Mouse (Mus musculus) limb, embryonic 15.5 days (tissue): ENCODE measurements around the gene Pros1. TPM values are rescaled to one million over a fixed set of nuclear protein-coding genes. Genes with fewer than 3 reads are reported as not detected.

Source experiments
- ATAC-seq: fragments of 200-750 bp; cut with Nextera tagmentation; 2 replicates; pipeline ENCODE4 v1.8.0; 2017; ENCODE audit warnings: low read depth, moderate TSS enrichment; ENCODE audit not compliant: insufficient number of reproducible peaks, low FRiP score, low TSS enrichment
- H3K27ac ChIP-seq: fragments of 300-500 bp; sonication (generic); 2 replicates; pipeline ENCODE4 v1.5.1; 2015; ENCODE audit warnings: moderate library complexity, mild to moderate bottlenecking, inconsistent platforms
- H3K27me3 ChIP-seq: fragments of 300-500 bp; sonication (generic); 2 replicates; pipeline ENCODE4 v1.6.1; 2015; ENCODE audit warnings: inconsistent platforms
- H3K36me3 ChIP-seq: fragments of 300-500 bp; sonication (generic); 2 replicates; pipeline ENCODE4 v1.6.1; 2015; ENCODE audit warnings: inconsistent platforms
- H3K4me1 ChIP-seq: fragments of 300-500 bp; sonication (generic); 2 replicates; pipeline ENCODE4 v1.6.1; 2015; ENCODE audit warnings: inconsistent platforms
- H3K4me2 ChIP-seq: fragments of 300-500 bp; sonication (generic); 2 replicates; pipeline ENCODE4 v1.6.1; 2015; ENCODE audit warnings: mild to moderate bottlenecking, inconsistent platforms
- H3K4me3 ChIP-seq: fragments of 300-500 bp; sonication (generic); 2 replicates; pipeline ENCODE4 v1.5.1; 2015; ENCODE audit warnings: mild to moderate bottlenecking, inconsistent platforms
- H3K9ac ChIP-seq: fragments of 300-500 bp; sonication (generic); 2 replicates; pipeline ENCODE4 v1.6.1; 2015; ENCODE audit warnings: inconsistent platforms
- H3K9me3 ChIP-seq: fragments of 300-500 bp; sonication (generic); 2 replicates; pipeline ENCODE4 v1.6.1; 2016; ENCODE audit warnings: inconsistent platforms
- WGBS: fragments of 180-500 bp; shearing (Covaris S2); methylation state at CpG from one replicate; pipeline ENCODE4 v1.1.7; 2015; 5-methylcytosine and 5-hydroxymethylcytosine counted together
- polyA plus RNA-seq: library from polyadenylated mRNA; unstranded; fragments of >200 nt; fragmentation: Nextera tagmentation; extraction: Ambion mirVana; gene quantifications from 2 replicates; pipeline ENCODE4 v1.2.1, GENCODE M21; 2015

Gene Pros1
- 52.9 and 58.4 TPM in 2 replicates for polyA plus RNA-seq

DNA sequence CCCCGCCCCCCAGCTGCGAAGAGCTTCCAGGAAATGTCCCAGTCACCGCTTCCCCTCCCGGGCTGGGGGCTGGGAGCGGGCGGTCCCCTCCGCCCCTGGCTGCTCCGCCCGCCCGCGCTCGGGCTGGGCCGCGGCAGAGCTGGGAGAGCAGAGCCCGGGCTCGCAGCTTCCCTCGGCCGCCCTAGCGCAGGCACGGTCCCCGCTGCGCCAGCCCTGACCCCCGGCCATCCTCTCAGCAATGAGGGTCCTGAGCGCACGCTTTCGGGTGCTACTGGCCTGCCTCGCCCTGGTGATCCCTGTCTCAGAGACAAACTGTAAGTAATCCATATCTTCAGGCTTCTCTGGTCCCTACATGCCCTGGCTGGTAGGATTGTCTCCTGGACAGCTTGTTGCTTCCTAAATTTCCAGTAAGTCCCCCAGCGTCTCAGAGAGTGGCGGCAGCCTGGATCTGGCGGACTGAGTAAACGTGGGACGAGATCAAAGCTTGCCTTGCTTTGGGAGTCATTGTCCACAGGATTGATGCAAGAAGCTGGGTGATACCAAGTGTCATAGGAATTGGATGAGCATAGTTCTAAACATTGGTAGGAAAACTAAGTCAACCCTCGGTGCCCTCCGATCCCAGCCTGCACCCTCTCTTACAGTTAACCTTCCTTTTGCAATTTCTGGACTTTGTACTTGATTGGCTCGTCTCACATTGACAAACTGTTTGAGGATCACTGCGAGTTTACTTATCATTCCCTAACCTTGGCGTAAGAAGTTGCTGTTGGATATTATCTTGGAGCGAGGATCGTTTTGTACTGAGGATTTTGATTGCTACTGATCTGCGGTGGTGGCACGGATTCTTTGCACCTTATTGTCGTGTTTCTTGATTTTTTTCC lies at the start of gene Pros1:
Gene Pros1, plus strand, starts transcription at position 117 of the 878 bp plus-strand sequence.
- no peaks in the 10 kb centered on the region for H3K36me3 ChIP-seq
- no peaks in the 10 kb centered on the region for H3K9me3 ChIP-seq
- H3K27ac ChIP-seq, result peak within 1 kb of the TSS; percentile 79
- no peaks in the 10 kb centered on the region for H3K27me3 ChIP-seq
- peak; percentile 86 for ATAC-seq
- H3K4me2 ChIP-seq, result peak within 1 kb of the TSS; percentile 65
- H3K4me3 ChIP-seq, result peak within 1 kb of the TSS; percentile 60
- 4% methylated on average over 33 of the region's 42 CpGs for WGBS
- H3K9ac ChIP-seq, result peak within 1 kb of the TSS; percentile 57
- no peaks in the 10 kb centered on the region; the same call in 1 of the 2 replicates for H3K4me1 ChIP-seq

GRCm38 (mm10) chr16:62804621-62805020 lies 49.5 kb upstream of the Pros1 start:
- Histone ChIP-seq H3K9me3 (no peaks in the 10 kb centered on the region), H3K9ac (no peak overlapping the region), H3K4me3 (no peak overlapping the region), H3K27me3 (no peaks in the 10 kb centered on the region), H3K27ac (no peak overlapping the region), H3K36me3 (peaks cover 14% of the 10 kb centered on the region), H3K4me1 (0 out of 2 replicates have a peak, but pooled peaks cover 6% of the 10 kb centered on the region), H3K4me2 (no peak overlapping the region)
- ATAC-seq, result no peak
- WGBS, result 92% methylated on average over 3 of the region's 3 CpGs

- Histone ChIP-seq H3K4me3 (no peak overlapping the region), H3K27me3 (no peaks in the 10 kb centered on the region), H3K9ac (no peak overlapping the region), H3K4me1 (0 out of 2 replicates have a peak, but pooled peaks cover 6% of the 10 kb centered on the region), H3K4me2 (no peak overlapping the region), H3K9me3 (no peaks in the 10 kb centered on the region), H3K36me3 (peaks cover 6% of the 10 kb centered on the region; the same call in 1 of the 2 replicates), H3K27ac (peak overlapping the region; percentile 48)
- WGBS, result 39% methylated on average over 8 of the region's 8 CpGs
- ATAC-seq, result no peak
Observed at GRCm38 (mm10) chr16:62807249-62807979, 46.7 kb upstream of the Pros1 start.

- no peak overlapping the region for H3K9ac ChIP-seq
- 0 out of 2 replicates have a peak, but pooled peaks cover 6% of the 10 kb centered on the region for H3K4me1 ChIP-seq
- H3K27me3 ChIP-seq, result no peaks in the 10 kb centered on the region
- H3K4me2 ChIP-seq, result no peak overlapping the region
- H3K36me3 ChIP-seq, result no peaks in the 10 kb centered on the region
- 68% methylated on average over 4 of the region's 4 CpGs for WGBS
- H3K27ac ChIP-seq, result no peak overlapping the region
- no peak overlapping the region for H3K4me3 ChIP-seq
- no peak for ATAC-seq
- H3K9me3 ChIP-seq, result no peaks in the 10 kb centered on the region
Observed at GRCm38 (mm10) chr16:62810855-62811254, 43.3 kb upstream of the Pros1 start.

DNA sequence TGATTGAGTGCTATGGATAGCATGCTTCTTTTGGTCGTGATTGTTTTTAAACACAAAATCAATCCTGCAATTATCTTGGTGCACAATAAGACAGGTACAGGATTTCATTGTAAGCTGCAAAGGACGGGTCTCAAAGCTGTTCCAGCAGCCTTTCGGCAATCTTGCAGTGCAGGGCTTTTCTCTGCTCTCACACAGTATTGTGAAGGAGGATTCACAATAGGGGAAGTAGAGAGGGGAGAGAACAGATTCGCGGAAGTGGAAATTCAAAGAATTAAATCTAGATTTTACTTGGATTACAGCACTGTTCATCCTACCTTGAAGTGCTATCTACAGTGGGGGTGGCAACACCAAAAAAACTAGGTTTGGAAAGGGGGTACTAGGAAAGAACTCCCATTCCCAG lies 40.3 kb upstream of the Pros1 start:
- Histone ChIP-seq H3K4me2 (no peak overlapping the region), H3K36me3 (no peaks in the 10 kb centered on the region), H3K9me3 (no peaks in the 10 kb centered on the region), H3K27ac (no peak overlapping the region), H3K9ac (no peak overlapping the region), H3K4me3 (no peak overlapping the region), H3K4me1 (no peaks in the 10 kb centered on the region), H3K27me3 (no peaks in the 10 kb centered on the region)
- ATAC-seq, result no peak
- WGBS, result 80% methylated on average over 5 of the region's 5 CpGs

- no peak within 1 kb of the TSS for H3K27ac ChIP-seq
- no peaks in the 10 kb centered on the region for H3K27me3 ChIP-seq
- WGBS, result 55% methylated on average over 5 of the region's 5 CpGs
- no peaks in the 10 kb centered on the region for H3K9me3 ChIP-seq
- H3K4me2 ChIP-seq, result no peak within 1 kb of the TSS
- no peak within 1 kb of the TSS for H3K4me3 ChIP-seq
- ATAC-seq, result no peak
- no peaks in the 10 kb centered on the region for H3K36me3 ChIP-seq
- no peak within 1 kb of the TSS for H3K9ac ChIP-seq
- H3K4me1 ChIP-seq, result no peaks in the 10 kb centered on the region
Observed at GRCm38 (mm10) chr16:62814491-62814890, 39.6 kb upstream of the Pros1 start, which contains the start of gene Stx19. Gene Stx19, plus strand, starts transcription at chr16:62814676.

GRCm38 (mm10) chr16:62822472-62822871 lies 31.6 kb upstream of the Pros1 start:
- no peak overlapping the region for H3K27ac ChIP-seq
- no peak overlapping the region for H3K4me2 ChIP-seq
- H3K4me1 ChIP-seq, result no peaks in the 10 kb centered on the region
- no peak for ATAC-seq
- H3K27me3 ChIP-seq, result no peaks in the 10 kb centered on the region
- WGBS, result 91% methylated on average over 6 of the region's 6 CpGs
- no peaks in the 10 kb centered on the region for H3K9me3 ChIP-seq
- H3K9ac ChIP-seq, result no peak overlapping the region
- H3K4me3 ChIP-seq, result no peak overlapping the region
- 0 out of 2 replicates have a peak, but pooled peaks cover 3% of the 10 kb centered on the region for H3K36me3 ChIP-seq

DNA sequence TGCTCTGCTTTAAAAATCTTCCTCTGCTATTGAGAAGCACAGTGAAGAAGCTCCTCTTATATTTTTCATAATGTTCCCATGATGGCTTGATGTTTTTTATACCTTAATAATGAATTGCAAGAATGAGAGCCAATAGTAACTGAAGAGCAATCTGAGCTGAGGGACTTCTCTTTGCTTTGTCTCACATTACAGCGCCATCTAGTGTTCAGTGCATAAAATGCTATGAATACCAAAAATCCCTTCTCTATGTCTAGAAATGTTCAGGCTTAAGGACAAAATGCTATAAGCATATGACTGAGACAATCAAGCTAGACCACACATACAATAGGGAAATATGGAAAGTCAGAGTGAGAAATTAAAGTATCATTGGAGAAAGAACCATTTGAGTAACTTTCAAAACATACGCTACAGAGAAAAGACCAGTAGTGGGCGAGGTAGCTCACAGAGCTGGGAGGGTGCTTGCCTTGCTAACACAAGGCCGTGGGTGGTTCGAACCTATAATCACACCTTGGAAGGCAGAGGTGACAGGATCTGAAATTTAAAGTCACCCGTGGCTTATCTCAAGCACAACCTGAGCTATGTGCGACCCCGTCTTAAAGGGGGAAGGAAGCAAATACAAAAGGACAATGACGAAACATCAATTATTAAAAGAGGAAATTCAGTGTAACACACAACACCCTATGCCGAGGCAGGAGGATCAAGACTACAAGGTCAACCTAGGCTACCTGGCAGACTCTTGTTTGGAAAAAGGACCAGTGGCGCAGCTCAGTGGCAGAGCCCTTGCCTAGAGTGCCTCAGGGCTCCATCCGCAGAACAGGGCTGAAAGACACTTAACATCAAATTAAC lies 27.7 kb upstream of the Pros1 start:
- Histone ChIP-seq H3K27ac (no peak overlapping the region), H3K9ac (no peak overlapping the region), H3K4me3 (no peak overlapping the region), H3K27me3 (no peaks in the 10 kb centered on the region), H3K4me2 (no peak overlapping the region), H3K9me3 (no peaks in the 10 kb centered on the region), H3K36me3 (0 out of 2 replicates have a peak, but pooled peaks cover 3% of the 10 kb centered on the region), H3K4me1 (no peaks in the 10 kb centered on the region)
- 64% methylated on average over 12 of the region's 12 CpGs for WGBS
- no peak for ATAC-seq

GRCm38 (mm10) chr16:62832027-62832426 lies 22.1 kb upstream of the Pros1 start:
- ATAC-seq, result no peak
- Histone ChIP-seq H3K4me1 (no peaks in the 10 kb centered on the region), H3K9me3 (no peaks in the 10 kb centered on the region), H3K27ac (no peak overlapping the region), H3K4me2 (no peak overlapping the region), H3K9ac (no peak overlapping the region), H3K27me3 (no peaks in the 10 kb centered on the region), H3K36me3 (no peaks in the 10 kb centered on the region), H3K4me3 (no peak overlapping the region)
- 49% methylated on average over 2 of the region's 2 CpGs for WGBS

GRCm38 (mm10) chr16:62832481-62832880 lies 21.6 kb upstream of the Pros1 start:
- no peak for ATAC-seq
- H3K27ac ChIP-seq, result no peak overlapping the region
- WGBS, result 16% methylated on average over 4 of the region's 4 CpGs
- no peaks in the 10 kb centered on the region for H3K4me1 ChIP-seq
- H3K36me3 ChIP-seq, result no peaks in the 10 kb centered on the region
- no peak overlapping the region for H3K4me3 ChIP-seq
- H3K4me2 ChIP-seq, result no peak overlapping the region
- no peak overlapping the region for H3K9ac ChIP-seq
- no peaks in the 10 kb centered on the region for H3K27me3 ChIP-seq
- no peaks in the 10 kb centered on the region for H3K9me3 ChIP-seq

DNA sequence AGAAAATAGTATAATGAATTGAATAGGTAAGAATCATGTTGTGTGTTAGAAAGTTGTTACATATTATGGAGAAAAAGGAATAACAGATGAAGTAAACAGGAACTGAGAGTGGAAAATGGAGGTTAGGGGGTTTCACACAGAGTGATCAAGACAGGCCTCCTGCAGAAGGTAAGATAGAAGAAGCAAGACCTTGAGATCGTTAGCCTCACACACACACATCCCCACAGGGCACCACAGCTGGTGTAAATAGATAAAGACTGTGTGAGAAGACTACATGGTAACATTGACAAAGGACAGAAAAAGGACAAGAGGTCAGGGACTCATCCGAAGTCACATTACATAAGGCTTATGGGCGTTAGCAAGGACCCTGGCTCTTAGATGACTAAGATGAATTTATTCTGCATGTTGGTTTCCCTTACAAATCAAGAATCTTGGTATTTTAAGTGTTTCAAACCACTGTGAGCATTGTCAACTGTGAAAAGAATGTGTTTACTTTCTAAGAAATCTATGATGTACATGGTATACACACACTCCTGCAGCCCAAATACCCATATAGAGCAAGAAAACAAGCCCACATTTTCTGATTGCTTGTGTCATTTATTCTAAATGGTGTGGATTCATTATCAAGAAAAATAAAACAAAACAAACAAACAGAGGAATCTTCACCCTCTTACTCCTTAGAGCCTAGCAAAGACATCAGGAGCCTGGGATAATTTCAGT lies 19.9 kb upstream of the Pros1 start:
- no peak overlapping the region for H3K4me2 ChIP-seq
- no peak overlapping the region for H3K27ac ChIP-seq
- WGBS, result 70% methylated on average over 3 of the region's 3 CpGs
- no peaks in the 10 kb centered on the region for H3K36me3 ChIP-seq
- ATAC-seq, result no peak
- no peaks in the 10 kb centered on the region for H3K9me3 ChIP-seq
- H3K9ac ChIP-seq, result no peak overlapping the region
- no peak overlapping the region for H3K4me3 ChIP-seq
- H3K4me1 ChIP-seq, result no peaks in the 10 kb centered on the region
- no peaks in the 10 kb centered on the region for H3K27me3 ChIP-seq
